ENCODE assay signal across 8 mouse cellular contexts in genomic region chr6:124918331-124918690, GRCm38 (mm10). TPM values are rescaled to one million over a fixed set of nuclear protein-coding genes. Genes with fewer than 3 reads are reported as not detected.
DNase-seq lines count a peak whose midpoint lies in the region; ATAC-seq and TF ChIP-seq lines count a peak whose summit lies in the region.

No protein-coding gene starts in this region.

- peak overlapping the region; percentile 98 for H3K4me2 ChIP-seq in liver, embryonic 12.5 days

- ATAC-seq in erythroblast, adult 5-6 weeks (replicated peaks; ENCODE audit: low FRiP score, poor library complexity, severe bottlenecking) = no peak
- no peak for ATAC-seq in liver, embryonic 12.5 days

- H3K4me1 ChIP-seq in erythroblast, embryonic 14.5 days (ENCODE audit: control insufficient read depth) = peaks cover 19% of the 10 kb centered on the region
- peaks cover 9% of the 10 kb centered on the region; the same call in 1 of the 2 replicates for H3K4me1 ChIP-seq in spleen, adult 2 months (ENCODE audit: control insufficient read depth, insufficient read depth, insufficient read length)
- peaks cover 62% of the 10 kb centered on the region for H3K4me1 ChIP-seq in liver, embryonic 12.5 days

- peaks cover 96% of the 10 kb centered on the region for H3K27me3 ChIP-seq in erythroblast, embryonic 14.5 days (ENCODE audit: control insufficient read depth)
- H3K27me3 ChIP-seq in spleen, adult 2 months (ENCODE audit: control insufficient read depth, insufficient read depth, low read length) = peaks cover 7% of the 10 kb centered on the region
- peaks cover 90% of the 10 kb centered on the region for H3K27me3 ChIP-seq in liver, embryonic 12.5 days (replicated peaks)

- peaks cover 2% of the 10 kb centered on the region; the same call in 1 of the 2 replicates for H3K36me3 ChIP-seq in erythroblast, embryonic 14.5 days (ENCODE audit: control insufficient read depth)
- peaks cover 5% of the 10 kb centered on the region; the same call in 1 of the 2 replicates for H3K36me3 ChIP-seq in spleen, adult 2 months (ENCODE audit: control insufficient read depth, insufficient read depth, low read length)
- peaks cover 9% of the 10 kb centered on the region; the same call in 1 of the 2 replicates for H3K36me3 ChIP-seq in liver, embryonic 12.5 days

- H3K27ac ChIP-seq in spleen, adult 2 months (ENCODE audit: insufficient read depth, low read length) = 0 out of 2 replicates have a peak overlapping the region, but pooled peaks have one; percentile 44
- H3K27ac ChIP-seq in liver, embryonic 12.5 days = peak overlapping the region; percentile 91

- TF ChIP-seq POLR2A in spleen, adult 2 months (IDR thresholded peaks at IDR 0.05; ENCODE audit: low read depth, low read length) = no peak

- no peak for TF ChIP-seq CTCF in spleen, adult 2 months (IDR thresholded peaks at IDR 0.05; ENCODE audit: extremely low read depth, insufficient read depth, insufficient read length, insufficient replicate concordance)

- DNase-seq in spleen, adult 2 months (ENCODE audit: low read depth in 1 of 2, low spot score in 2 of 2) = no peak
- no peak for DNase-seq in spleen, postnatal 4 days (ENCODE audit: low spot score in 2 of 2)
- no peak for DNase-seq in cerebellum, postnatal 4 days (ENCODE audit: low spot score in 2 of 2)
- DNase-seq in right cerebral cortex, postnatal 14 days = no peak
- no peak for DNase-seq in ovary, adult 18-20 months (ENCODE audit: low spot score)

- peak overlapping the region; percentile 84 for H3K9ac ChIP-seq in liver, embryonic 12.5 days

- peaks cover 9% of the 10 kb centered on the region; the same call in 1 of the 2 replicates for H3K9me3 ChIP-seq in erythroblast, embryonic 14.5 days (ENCODE audit: control insufficient read depth, low read length)
- H3K9me3 ChIP-seq in liver, embryonic 12.5 days (replicated peaks) = no peaks in the 10 kb centered on the region

- 36% methylated on average over 7 of the region's 7 CpGs for WGBS in spleen, adult 2 months
- 11% methylated on average over 7 of the region's 7 CpGs for WGBS in liver, embryonic 12.5 days (ENCODE audit: insufficient replicate concordance)

- H3K4me3 ChIP-seq in erythroblast, embryonic 14.5 days (replicated peaks) = peak overlapping the region; percentile 63
- H3K4me3 ChIP-seq in spleen, adult 2 months (ENCODE audit: extremely low read depth, insufficient read depth, insufficient read length) = peak overlapping the region; percentile 82
- H3K4me3 ChIP-seq in liver, embryonic 12.5 days = peak overlapping the region; percentile 74

RNA-seq across cellular contexts. Expression of gene Ptms, which starts 1.6 kb away (rescaled TPM):
- 2.6 and 3.1 TPM in 2 replicates for polyA plus RNA-seq in erythroblast, embryonic 14.5 days (2012)
- 26.1 and 31.3 TPM in 2 replicates for total RNA-seq in erythroblast, adult 5-6 weeks (2015; ENCODE audit: low replicate concordance)
- total RNA-seq in erythroblast, adult 5-6 weeks (2017; ENCODE audit: low replicate concordance) = 12.0 and 21.8 TPM in 2 replicates
- 450 and 549 TPM in 2 replicates for polyA plus RNA-seq in spleen, adult 2 months (2012; rRNA removed)
- 64.5 and 66.7 TPM in 2 replicates for polyA plus RNA-seq in liver, embryonic 12.5 days (2016; fragmentation: Nextera tagmentation; extraction: Ambion mirVana)

RNA-seq across cellular contexts. Expression of gene Lag3, which starts 6.8 kb away (rescaled TPM):
- not detected in 2 replicates for polyA plus RNA-seq in erythroblast, embryonic 14.5 days (2012)
- total RNA-seq in erythroblast, adult 5-6 weeks (2015; ENCODE audit: low replicate concordance) = 1.0 and 2.7 TPM in 2 replicates
- total RNA-seq in erythroblast, adult 5-6 weeks (2017; ENCODE audit: low replicate concordance) = 0.51 TPM in 1 of 2 replicates, not detected in the other
- polyA plus RNA-seq in spleen, adult 2 months (2012; rRNA removed) = 10.9 and 18.2 TPM in 2 replicates
- 0.32 and 0.33 TPM in 2 replicates for polyA plus RNA-seq in liver, embryonic 12.5 days (2016; fragmentation: Nextera tagmentation; extraction: Ambion mirVana)

RNA-seq across cellular contexts. Expression of gene Mlf2, which starts 12.9 kb away (rescaled TPM):
- 21.9 and 22.2 TPM in 2 replicates for polyA plus RNA-seq in erythroblast, embryonic 14.5 days (2012)
- total RNA-seq in erythroblast, adult 5-6 weeks (2015; ENCODE audit: low replicate concordance) = 11.7 and 13.4 TPM in 2 replicates
- 14.1 and 20.7 TPM in 2 replicates for total RNA-seq in erythroblast, adult 5-6 weeks (2017; ENCODE audit: low replicate concordance)
- polyA plus RNA-seq in spleen, adult 2 months (2012; rRNA removed) = 125 and 140 TPM in 2 replicates
- polyA plus RNA-seq in liver, embryonic 12.5 days (2016; fragmentation: Nextera tagmentation; extraction: Ambion mirVana) = 178 and 187 TPM in 2 replicates

RNA-seq across cellular contexts. Expression of gene Cd4, which starts 30.3 kb away (rescaled TPM):
- not detected in 2 replicates for polyA plus RNA-seq in erythroblast, embryonic 14.5 days (2012)
- 6.3 and 6.9 TPM in 2 replicates for total RNA-seq in erythroblast, adult 5-6 weeks (2015; ENCODE audit: low replicate concordance)
- 0.70 and 0.94 TPM in 2 replicates for total RNA-seq in erythroblast, adult 5-6 weeks (2017; ENCODE audit: low replicate concordance)
- 34.2 and 35.9 TPM in 2 replicates for polyA plus RNA-seq in spleen, adult 2 months (2012; rRNA removed)
- polyA plus RNA-seq in liver, embryonic 12.5 days (2016; fragmentation: Nextera tagmentation; extraction: Ambion mirVana) = 0.05 and 0.07 TPM in 2 replicates

RNA-seq across cellular contexts. Expression of gene Cops7a, which starts 47.0 kb away (rescaled TPM):
- 2.7 TPM in 2 replicates for polyA plus RNA-seq in erythroblast, embryonic 14.5 days (2012)
- total RNA-seq in erythroblast, adult 5-6 weeks (2015; ENCODE audit: low replicate concordance) = 10.2 and 16.5 TPM in 2 replicates
- 5.6 and 7.7 TPM in 2 replicates for total RNA-seq in erythroblast, adult 5-6 weeks (2017; ENCODE audit: low replicate concordance)
- 106 and 116 TPM in 2 replicates for polyA plus RNA-seq in spleen, adult 2 months (2012; rRNA removed)
- 88.7 and 95.2 TPM in 2 replicates for polyA plus RNA-seq in liver, embryonic 12.5 days (2016; fragmentation: Nextera tagmentation; extraction: Ambion mirVana)

Comparison
In these comparisons a context has a peak if more than half of its experiments do, and no peak if none do; other contexts are left out.
1. RNA of gene Ptms, which starts 1.6 kb away (polyA plus RNA-seq): 450 to 549 TPM in spleen, adult 2 months and 64.5 to 66.7 TPM in liver, embryonic 12.5 days; 2.6 to 3.1 TPM in erythroblast, embryonic 14.5 days; every median in the first group is over 10 times any median in the second.
2. Peak in every context shown above with its lines, with median percentiles within 50 percentile points of each other: H3K4me3 ChIP-seq.